Mouse (Mus musculus) erythroblast, embryonic 14.5 days (primary cell): ENCODE measurements around the gene Mrtfa.

Source experiments
- GATA1 ChIP-seq: IDR thresholded peaks from 2 replicates; pipeline ENCODE4 v1.6.1; 2012; ENCODE audit warnings: low read length, inconsistent platforms, mixed read lengths
- TAL1 ChIP-seq: IDR thresholded peaks from 3 replicates; pipeline ENCODE4 v1.6.1; 2012; ENCODE audit warnings: low read length, inconsistent platforms, mixed read lengths

DNA sequence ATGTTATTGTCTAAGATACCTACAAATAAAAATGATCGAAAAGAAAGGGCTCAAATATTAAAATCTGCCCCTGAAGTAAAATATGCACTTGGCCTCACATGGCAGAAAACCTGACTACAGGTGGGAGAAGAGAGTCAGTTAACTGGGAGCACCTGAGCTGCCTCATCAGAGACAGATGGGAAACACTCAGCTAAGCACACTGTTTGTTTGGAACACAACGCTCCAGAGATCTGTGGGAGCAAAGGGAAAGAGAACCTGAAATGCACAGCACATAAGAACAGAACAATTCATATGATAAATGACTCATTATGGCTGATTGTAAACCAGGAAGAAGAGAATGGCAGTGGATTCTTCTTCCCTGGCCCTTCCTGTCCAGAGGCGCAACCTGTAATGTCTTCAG is 87.1 kb downstream of the Mrtfa start:
- TF ChIP-seq GATA1 (no peak), TAL1 (no peak)
